Mouse (Mus musculus): ENCODE data around the gene Timm50.

- TF ChIP-seq GATA1 (IDR thresholded peaks at IDR 0.05; ENCODE audit: borderline replicate concordance, low read length) = no peak
- no peak for TF ChIP-seq FLI1 (IDR thresholded peaks at IDR 0.05; ENCODE audit: low read length)
Observed at GRCm38 (mm10) chr7:28311151-28311925, 534 bp downstream of the Timm50 start.

All from megakaryocyte, embryonic 14.5 days (primary cell).